Mouse (Mus musculus): ENCODE measurements around the gene Olfr765. TPM values are rescaled to one million over a fixed set of nuclear protein-coding genes. Genes with fewer than 3 reads are reported as not detected.

Olfr765 gene
- polyA plus RNA-seq, 1 experiment from 2014 or later: not detected

DNA sequence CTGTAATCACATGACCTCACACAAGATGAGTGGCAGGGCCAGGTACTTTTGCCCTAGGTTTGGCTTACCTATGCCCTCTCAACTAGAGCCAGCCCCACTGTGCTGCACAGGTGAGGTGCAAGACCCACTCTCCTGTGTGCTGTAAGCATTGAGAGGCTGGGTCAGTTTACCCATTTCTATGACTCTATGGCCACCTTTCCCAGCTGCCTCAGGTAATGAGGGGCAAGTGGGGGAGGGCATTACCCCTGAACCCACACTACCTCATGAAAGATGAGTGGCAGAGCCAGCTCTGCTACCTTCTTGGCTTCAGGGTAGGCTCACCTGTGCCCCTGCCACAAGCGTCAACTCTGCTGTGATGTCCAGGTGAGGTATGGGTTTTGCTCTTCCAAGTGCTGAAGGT, 54.0 kb downstream of the Olfr765 start:
- Histone ChIP-seq H3K27ac (no peak overlapping the region), H3K9me3 (no peaks in the 10 kb centered on the region), H3K4me1 (no peaks in the 10 kb centered on the region), H3K4me3 (no peak overlapping the region), H3K27me3 (ENCODE audit: insufficient read depth, poor library complexity, severe bottlenecking) (no peaks in the 10 kb centered on the region), H3K36me3 (no peaks in the 10 kb centered on the region)
- DNase-seq (ENCODE audit: low spot score): peak; percentile 66
- 80% methylated on average over 1 of the region's 1 CpGs for WGBS

Other genes starting within 250 kb of the Olfr765 start
- gene Dnajc14, start 245.9 kb downstream of the Olfr765 start, polyA plus RNA-seq (2016; fragmentation: Nextera tagmentation; extraction: Ambion mirVana): 48.0 and 48.1 TPM in 2 replicates
- gene Tmem198b, start 245.6 kb downstream of the Olfr765 start, polyA plus RNA-seq (2016; fragmentation: Nextera tagmentation; extraction: Ambion mirVana): 13.6 and 16.3 TPM in 2 replicates
- 181 and 225 TPM in 2 replicates for gene Sarnp, start 232.7 kb downstream of the Olfr765 start, polyA plus RNA-seq (2016; fragmentation: Nextera tagmentation; extraction: Ambion mirVana)
- gene Ormdl2, start 228.4 kb downstream of the Olfr765 start, polyA plus RNA-seq (2016; fragmentation: Nextera tagmentation; extraction: Ambion mirVana): 65.1 and 78.6 TPM in 2 replicates
- 4.6 and 5.7 TPM in 2 replicates for gene Gdf11, start 158.3 kb downstream of the Olfr765 start, polyA plus RNA-seq (2016; fragmentation: Nextera tagmentation; extraction: Ambion mirVana)
- gene Cd63, start 149.0 kb downstream of the Olfr765 start, polyA plus RNA-seq (2016; fragmentation: Nextera tagmentation; extraction: Ambion mirVana): 313 and 322 TPM in 2 replicates
- gene Rdh5, start 127.1 kb downstream of the Olfr765 start, polyA plus RNA-seq (2016; fragmentation: Nextera tagmentation; extraction: Ambion mirVana): 8.8 and 9.9 TPM in 2 replicates
- 182 and 194 TPM in 2 replicates for gene Bloc1s1, start 126.0 kb downstream of the Olfr765 start, polyA plus RNA-seq (2016; fragmentation: Nextera tagmentation; extraction: Ambion mirVana)
- gene Itga7, start 116.2 kb downstream of the Olfr765 start, polyA plus RNA-seq (2016; fragmentation: Nextera tagmentation; extraction: Ambion mirVana): 1.1 and 1.3 TPM in 2 replicates
- not detected in 2 replicates for gene Mettl7b, start 89.0 kb downstream of the Olfr765 start, polyA plus RNA-seq (2016; fragmentation: Nextera tagmentation; extraction: Ambion mirVana)
- gene Olfr9, start 60.6 kb downstream of the Olfr765 start, polyA plus RNA-seq (2016; fragmentation: Nextera tagmentation; extraction: Ambion mirVana): not detected in 2 replicates
- gene Olfr763, start 39.2 kb downstream of the Olfr765 start, polyA plus RNA-seq (2016; fragmentation: Nextera tagmentation; extraction: Ambion mirVana): not detected in 2 replicates
- gene Olfr764-ps1, start 10.1 kb downstream of the Olfr765 start, polyA plus RNA-seq (2016; fragmentation: Nextera tagmentation; extraction: Ambion mirVana): not detected in 2 replicates
- not detected in 2 replicates for gene Olfr766-ps1, start 19.0 kb upstream of the Olfr765 start, polyA plus RNA-seq (2016; fragmentation: Nextera tagmentation; extraction: Ambion mirVana)
- not detected in 2 replicates for gene Olfr767, start 32.9 kb upstream of the Olfr765 start, polyA plus RNA-seq (2016; fragmentation: Nextera tagmentation; extraction: Ambion mirVana)
- not detected in 2 replicates for gene Olfr768, start 49.4 kb upstream of the Olfr765 start, polyA plus RNA-seq (2016; fragmentation: Nextera tagmentation; extraction: Ambion mirVana)
- not detected in 2 replicates for gene Olfr769, start 67.9 kb upstream of the Olfr765 start, polyA plus RNA-seq (2016; fragmentation: Nextera tagmentation; extraction: Ambion mirVana)
- gene Olfr770, start 89.0 kb upstream of the Olfr765 start, polyA plus RNA-seq (2016; fragmentation: Nextera tagmentation; extraction: Ambion mirVana): not detected in 2 replicates
- gene Olfr771, start 114.8 kb upstream of the Olfr765 start, polyA plus RNA-seq (2016; fragmentation: Nextera tagmentation; extraction: Ambion mirVana): not detected in 2 replicates
- not detected in 2 replicates for gene Olfr772, start 127.9 kb upstream of the Olfr765 start, polyA plus RNA-seq (2016; fragmentation: Nextera tagmentation; extraction: Ambion mirVana)
- gene Olfr773, start 137.4 kb upstream of the Olfr765 start, polyA plus RNA-seq (2016; fragmentation: Nextera tagmentation; extraction: Ambion mirVana): not detected in 2 replicates
- gene Olfr774, start 186.2 kb upstream of the Olfr765 start, polyA plus RNA-seq (2016; fragmentation: Nextera tagmentation; extraction: Ambion mirVana): not detected in 2 replicates
- not detected in 2 replicates for gene Olfr775, start 198.4 kb upstream of the Olfr765 start, polyA plus RNA-seq (2016; fragmentation: Nextera tagmentation; extraction: Ambion mirVana)
- not detected in 2 replicates for gene Olfr776, start 209.1 kb upstream of the Olfr765 start, polyA plus RNA-seq (2016; fragmentation: Nextera tagmentation; extraction: Ambion mirVana)
- gene Olfr777, start 221.5 kb upstream of the Olfr765 start, polyA plus RNA-seq (2016; fragmentation: Nextera tagmentation; extraction: Ambion mirVana): not detected in 2 replicates